Mouse (Mus musculus): ENCODE results near the gene Lta.

GRCm38 (mm10) chr17:35153931-35154330 lies 51.2 kb downstream of the Lta start:
- TF ChIP-seq CTCF (IDR thresholded peaks at IDR 0.05; ENCODE audit: control insufficient read depth, insufficient read depth, low read length): no peak
- TF ChIP-seq POLR2A (IDR thresholded peaks at IDR 0.05; ENCODE audit: borderline replicate concordance, control insufficient read depth, low read depth, low read length): no peak
